Mouse (Mus musculus) testis, adult 2 months (tissue): ENCODE results near the gene Moxd1. TPM values are rescaled to one million over a fixed set of nuclear protein-coding genes. Genes with fewer than 3 reads are reported as not detected.

Experiments used
- H3K27ac ChIP-seq: fragments of 200-500 bp; 2 replicates; pipeline ENCODE4 v1.5.1; 2012; ENCODE audit warnings: low read depth, low read length; ENCODE audit not compliant: control insufficient read depth, insufficient read depth
- H3K27me3 ChIP-seq: fragments of 200-500 bp; 2 replicates; pipeline ENCODE4 v1.6.1; 2012; ENCODE audit warnings: mild to moderate bottlenecking, low read length, moderate library complexity; ENCODE audit not compliant: control insufficient read depth, insufficient read depth
- H3K36me3 ChIP-seq: fragments of 200-500 bp; 2 replicates; pipeline ENCODE4 v1.6.1; 2012; ENCODE audit warnings: mild to moderate bottlenecking, low read length; ENCODE audit not compliant: control insufficient read depth, insufficient read depth
- H3K4me1 ChIP-seq: fragments of 200-500 bp; 2 replicates; pipeline ENCODE4 v1.6.1; 2012; ENCODE audit warnings: low read length; ENCODE audit not compliant: control insufficient read depth, insufficient read depth
- H3K4me3 ChIP-seq: fragments of 200-500 bp; 2 replicates; pipeline ENCODE4 v1.5.1; 2012; ENCODE audit warnings: low read depth, mild to moderate bottlenecking, low read length, moderate library complexity, mixed read lengths; ENCODE audit not compliant: control insufficient read depth
- CTCF ChIP-seq: fragments of 200-500 bp; IDR thresholded peaks from 2 replicates; pipeline ENCODE4 v1.5.1; 2012; ENCODE audit warnings: low read depth, mild to moderate bottlenecking, inconsistent platforms, low read length, moderate library complexity; ENCODE audit not compliant: control insufficient read depth, insufficient read depth, insufficient replicate concordance
- POLR2A ChIP-seq: fragments of 200-500 bp; IDR thresholded peaks from 2 replicates; pipeline ENCODE4 v1.6.1; 2012; ENCODE audit warnings: low read depth, mild to moderate bottlenecking, inconsistent platforms, low read length, moderate library complexity; ENCODE audit not compliant: control insufficient read depth
- polyA plus RNA-seq: library from polyadenylated mRNA; depleted of rRNA; stranded (reverse); fragments of >200 nt; gene quantifications from 2 replicates; pipeline ENCODE4 v1.2.3, GENCODE M21; 2012

The Moxd1 gene
- polyA plus RNA-seq, 1 experiment: 0.61 TPM

- Histone ChIP-seq H3K4me3 (no peak overlapping the region), H3K4me1 (no peaks in the 10 kb centered on the region), H3K36me3 (no peaks in the 10 kb centered on the region), H3K27me3 (no peaks in the 10 kb centered on the region), H3K27ac (no peak overlapping the region)
- TF ChIP-seq POLR2A: no peak
- TF ChIP-seq CTCF: no peak
These were observed 52.9 kb downstream of the Moxd1 start for GRCm38 (mm10) chr10:24276211-24276610.

- no peaks in the 10 kb centered on the region for H3K36me3 ChIP-seq
- no peak overlapping the region for H3K27ac ChIP-seq
- no peak overlapping the region for H3K4me3 ChIP-seq
- no peak for TF ChIP-seq POLR2A
- TF ChIP-seq CTCF: no peak
- H3K4me1 ChIP-seq: no peaks in the 10 kb centered on the region
- no peaks in the 10 kb centered on the region for H3K27me3 ChIP-seq
These were observed 59.3 kb downstream of the Moxd1 start for GRCm38 (mm10) chr10:24282650-24283049.

DNA sequence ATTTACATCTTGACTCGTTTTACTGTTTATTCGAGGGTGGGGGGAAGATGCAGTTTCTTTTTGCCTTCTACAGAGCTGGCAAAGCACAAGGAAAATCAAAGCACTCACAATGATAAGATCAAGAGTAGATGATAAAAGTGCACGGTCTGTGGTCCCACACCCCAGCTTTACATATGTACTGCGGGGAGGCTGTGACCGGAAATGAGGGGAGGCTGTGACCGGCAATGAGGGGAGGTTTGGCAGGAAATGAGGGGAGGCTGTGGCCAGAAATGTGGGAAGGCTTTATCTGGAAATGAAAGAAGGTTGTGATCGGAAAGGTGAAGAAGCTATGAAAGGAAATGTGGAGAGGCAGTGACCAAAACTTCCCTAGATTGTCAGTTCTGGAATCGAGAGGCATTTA lies 68.3 kb downstream of the Moxd1 start:
- no peak for TF ChIP-seq POLR2A
- TF ChIP-seq CTCF: no peak
- no peaks in the 10 kb centered on the region for H3K27me3 ChIP-seq
- no peaks in the 10 kb centered on the region for H3K36me3 ChIP-seq

GRCm38 (mm10) chr10:24292671-24293070 lies 69.4 kb downstream of the Moxd1 start:
- Histone ChIP-seq H3K27ac (no peak overlapping the region), H3K36me3 (no peaks in the 10 kb centered on the region), H3K4me1 (no peaks in the 10 kb centered on the region), H3K4me3 (no peak overlapping the region), H3K27me3 (no peaks in the 10 kb centered on the region)
- no peak for TF ChIP-seq POLR2A
- no peak for TF ChIP-seq CTCF

More for the DNA sequence above, 68.3 kb downstream of the Moxd1 start:
- no peaks in the 10 kb centered on the region for H3K4me1 ChIP-seq
- H3K4me3 ChIP-seq: no peak overlapping the region
- no peak overlapping the region for H3K27ac ChIP-seq

- TF ChIP-seq POLR2A (no peak), CTCF (no peak)
- Histone ChIP-seq H3K27ac (no peak overlapping the region), H3K36me3 (no peaks in the 10 kb centered on the region), H3K4me1 (no peaks in the 10 kb centered on the region), H3K27me3 (no peaks in the 10 kb centered on the region), H3K4me3 (no peak overlapping the region)
These were observed 73.3 kb downstream of the Moxd1 start for GRCm38 (mm10) chr10:24296608-24297007.

GRCm38 (mm10) chr10:24297792-24298191 lies 74.5 kb downstream of the Moxd1 start:
- H3K4me3 ChIP-seq: no peak overlapping the region
- H3K27ac ChIP-seq: no peak overlapping the region
- no peaks in the 10 kb centered on the region for H3K36me3 ChIP-seq
- TF ChIP-seq CTCF (no peak), POLR2A (no peak)
- H3K4me1 ChIP-seq: no peaks in the 10 kb centered on the region
- no peaks in the 10 kb centered on the region for H3K27me3 ChIP-seq

DNA sequence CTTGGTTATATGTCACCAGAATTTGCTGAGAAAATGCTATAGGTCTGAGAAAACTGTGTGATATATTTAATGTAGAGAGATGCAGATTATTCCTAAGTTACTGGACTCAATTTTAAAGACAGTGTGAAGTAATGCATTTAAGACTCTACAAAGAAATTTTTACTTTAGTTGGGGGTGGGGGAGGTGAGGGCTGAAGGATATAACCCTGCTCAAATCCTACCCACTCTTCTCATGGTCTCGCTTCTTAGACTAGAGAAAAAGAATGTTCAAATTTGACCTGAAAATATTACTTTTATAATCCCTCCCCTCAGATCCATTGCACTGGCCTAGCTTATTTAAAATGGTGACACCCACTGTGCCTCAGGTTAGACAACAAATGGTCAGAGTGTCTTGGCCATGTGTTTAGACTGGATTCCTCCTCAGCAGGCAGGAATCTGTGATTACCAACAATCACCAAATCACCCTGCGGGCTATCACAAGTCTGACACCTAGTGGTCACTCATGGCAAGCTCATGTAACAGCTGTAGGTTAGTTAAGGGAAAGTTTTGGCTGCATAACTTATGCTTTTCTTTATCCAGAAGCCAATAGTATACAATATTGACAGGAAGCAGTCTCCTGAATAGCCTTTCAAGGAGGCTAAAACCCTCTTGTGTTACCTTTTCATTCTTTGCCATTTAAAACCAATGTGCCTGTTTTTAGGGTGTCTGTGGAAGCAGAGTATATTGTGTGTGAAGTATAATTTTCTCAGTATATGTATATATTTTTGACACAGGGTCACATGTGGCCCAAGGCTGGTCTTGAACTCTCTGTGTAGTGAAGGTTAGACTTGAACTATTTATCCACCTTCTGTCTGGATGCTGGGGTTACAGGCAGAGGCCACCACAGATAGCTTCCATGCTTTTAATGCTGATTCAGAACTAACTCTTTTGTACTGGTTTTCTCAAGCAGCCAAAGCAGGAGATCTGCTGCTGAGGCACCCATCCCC lies 75.2 kb downstream of the Moxd1 start:
- Histone ChIP-seq H3K36me3 (no peaks in the 10 kb centered on the region), H3K4me3 (no peak overlapping the region), H3K27ac (no peak overlapping the region), H3K4me1 (no peaks in the 10 kb centered on the region), H3K27me3 (no peaks in the 10 kb centered on the region)
- TF ChIP-seq POLR2A: no peak
- TF ChIP-seq CTCF: peak; percentile 26; the same call in 1 of the 2 replicates

DNA sequence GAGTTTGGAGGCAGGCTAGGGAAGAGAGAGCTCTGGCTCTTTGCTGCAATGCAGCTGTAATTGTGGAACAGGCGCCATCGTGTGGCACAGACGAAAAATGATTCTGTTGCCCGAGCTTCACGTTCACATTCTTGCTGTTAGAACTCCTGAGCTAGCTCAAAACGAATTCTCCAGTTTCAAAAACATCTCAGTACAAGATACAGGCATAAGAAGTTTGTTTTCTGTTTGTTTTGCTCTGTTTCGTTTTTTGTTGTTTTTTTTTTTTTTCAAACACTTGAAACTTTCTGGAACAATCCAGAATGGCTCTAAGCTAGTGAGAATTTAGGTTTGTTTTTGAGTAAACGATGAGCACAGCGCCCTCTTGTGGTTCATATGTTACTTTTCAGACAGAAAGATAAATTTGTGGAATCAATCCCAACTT lies 88.9 kb downstream of the Moxd1 start:
- no peaks in the 10 kb centered on the region; the same call in 1 of the 2 replicates for H3K4me1 ChIP-seq
- no peaks in the 10 kb centered on the region for H3K36me3 ChIP-seq
- no peak overlapping the region for H3K27ac ChIP-seq
- no peak overlapping the region for H3K4me3 ChIP-seq
- H3K27me3 ChIP-seq: no peaks in the 10 kb centered on the region
- TF ChIP-seq CTCF: peak; percentile 50; the same call in 1 of the 2 replicates
- no peak for TF ChIP-seq POLR2A
